Mouse (Mus musculus): ENCODE measurements at regions not wholly inside any gene's neighbourhood (a gene's known extent, or its start where the extent isn't known, plus 50 kb on each side); places are given as distances from the start of the nearest gene placed in this dataset.

DNA sequence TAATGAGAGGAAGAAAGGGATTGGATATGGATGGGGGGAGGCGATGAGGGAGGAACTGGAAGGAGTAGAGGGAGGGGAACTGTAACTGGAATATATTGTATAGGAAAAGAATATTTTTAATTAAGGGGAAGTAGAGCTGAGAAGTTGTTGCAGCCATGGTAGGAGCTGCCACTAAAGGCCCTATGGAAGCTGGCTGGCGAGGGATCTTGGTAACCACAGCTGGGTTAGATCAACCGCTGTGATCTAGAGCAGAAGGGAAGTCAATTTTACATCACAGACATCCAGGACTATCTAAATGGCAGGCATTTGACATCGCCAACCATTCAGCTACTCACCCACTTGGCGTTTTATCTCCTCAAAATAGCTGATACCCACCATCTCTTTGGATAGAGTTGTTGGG, 168.8 kb upstream of the Ap5m1 start:
- TF ChIP-seq CTCF (IDR thresholded peaks at IDR 0.05; ENCODE audit: low read depth, low read length) (no peak), TAL1 (conservative IDR thresholded peaks at IDR 0.05; ENCODE audit: low read depth, low read length) (no peak), GATA1 (IDR thresholded peaks at IDR 0.05; ENCODE audit: borderline replicate concordance, low read length) (no peak), POLR2AphosphoS5 (IDR thresholded peaks at IDR 0.05; ENCODE audit: insufficient replicate concordance, low read depth, low read length) (no peak), GATA2 (IDR thresholded peaks at IDR 0.05; ENCODE audit: borderline replicate concordance, low read depth, low read length) (no peak)
